Mouse (Mus musculus) spleen, adult 2 months (tissue): ENCODE results near the gene Tomm6. TPM values are rescaled to one million over a fixed set of nuclear protein-coding genes. Genes with fewer than 3 reads are reported as not detected.

ENCODE experiments used
- DNase-seq, 2 experiments: peaks; one replicate each; pipeline versions ENCODE4 v3.0.0 to v3.0.0-alpha.2; 2012 to 2021; ENCODE audit warnings: low spot score in 2 of 2, low read depth in 1 of 2
- H3K27ac ChIP-seq: fragments of 200-500 bp; 2 replicates; pipeline ENCODE4 v1.5.1; 2012; ENCODE audit warnings: low read length, inconsistent platforms; ENCODE audit not compliant: insufficient read depth
- H3K27me3 ChIP-seq: fragments of 200-500 bp; 2 replicates; pipeline ENCODE4 v1.6.1; 2012; ENCODE audit warnings: mild to moderate bottlenecking, moderate library complexity, low read length, inconsistent platforms; ENCODE audit not compliant: control insufficient read depth, insufficient read depth
- H3K36me3 ChIP-seq: fragments of 200-500 bp; 2 replicates; pipeline ENCODE4 v1.6.1; 2012; ENCODE audit warnings: mild to moderate bottlenecking, low read length, inconsistent platforms; ENCODE audit not compliant: control insufficient read depth, insufficient read depth
- H3K4me1 ChIP-seq: fragments of 200-500 bp; 2 replicates; pipeline ENCODE4 v1.6.1; 2011; ENCODE audit warnings: inconsistent platforms; ENCODE audit not compliant: control insufficient read depth, insufficient read depth, insufficient read length
- H3K4me3 ChIP-seq: fragments of 200-500 bp; 2 replicates; pipeline ENCODE4 v1.5.1; 2011; ENCODE audit warnings: mild to moderate bottlenecking, inconsistent platforms; ENCODE audit not compliant: insufficient read depth, insufficient read length; ENCODE audit errors: extremely low read depth
- CTCF ChIP-seq: fragments of 200-500 bp; IDR thresholded peaks from 2 replicates; pipeline ENCODE4 v1.5.1; 2011; ENCODE audit warnings: mild to moderate bottlenecking, inconsistent platforms; ENCODE audit not compliant: insufficient read depth, insufficient read length, insufficient replicate concordance; ENCODE audit errors: extremely low read depth
- POLR2A ChIP-seq: fragments of 200-500 bp; IDR thresholded peaks from 2 replicates; pipeline ENCODE4 v1.6.1; 2011; ENCODE audit warnings: low read depth, low read length, inconsistent platforms
- WGBS: fragments of 180-500 bp; shearing (Covaris S2); methylation state at CpG from one replicate; pipeline ENCODE4 v1.1.7; 2018; 5-methylcytosine and 5-hydroxymethylcytosine counted together
- polyA plus RNA-seq: library from polyadenylated mRNA; depleted of rRNA; stranded (reverse); fragments of >200 nt; gene quantifications from 2 replicates; pipeline ENCODE4 v1.2.3, GENCODE M21; 2012

Tomm6 gene
- polyA plus RNA-seq, 1 experiment: 58.0 TPM

DNA sequence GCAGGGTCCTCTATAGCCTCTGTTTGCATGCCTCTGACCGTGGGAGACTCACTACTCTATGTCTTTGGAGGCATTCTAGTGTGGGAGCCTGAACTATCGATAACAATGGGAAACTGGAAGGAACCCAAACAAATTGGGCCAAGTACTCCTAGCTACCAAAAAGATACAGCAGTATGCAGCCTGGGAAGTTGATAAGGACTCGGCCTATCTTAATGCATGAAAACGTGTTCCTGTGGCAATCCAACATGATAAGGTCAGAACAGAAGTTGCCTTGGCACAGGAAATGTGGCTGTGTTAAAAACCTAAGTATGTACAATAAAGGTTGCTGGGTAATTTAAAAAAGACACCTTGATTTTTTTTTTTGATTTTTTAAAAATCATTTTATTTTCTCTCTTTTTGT lies 33.0 kb upstream of the Tomm6 start:
- no peaks in the 10 kb centered on the region for H3K36me3 ChIP-seq
- H3K4me3 ChIP-seq: no peak overlapping the region
- H3K4me1 ChIP-seq: no peaks in the 10 kb centered on the region
- no peak for DNase-seq
- WGBS: 69% methylated on average over 4 of the region's 4 CpGs
- no peak overlapping the region for H3K27ac ChIP-seq
- 0 out of 2 replicates have a peak, but pooled peaks cover 1% of the 10 kb centered on the region for H3K27me3 ChIP-seq
- TF ChIP-seq CTCF: no peak
- TF ChIP-seq POLR2A: no peak

DNA sequence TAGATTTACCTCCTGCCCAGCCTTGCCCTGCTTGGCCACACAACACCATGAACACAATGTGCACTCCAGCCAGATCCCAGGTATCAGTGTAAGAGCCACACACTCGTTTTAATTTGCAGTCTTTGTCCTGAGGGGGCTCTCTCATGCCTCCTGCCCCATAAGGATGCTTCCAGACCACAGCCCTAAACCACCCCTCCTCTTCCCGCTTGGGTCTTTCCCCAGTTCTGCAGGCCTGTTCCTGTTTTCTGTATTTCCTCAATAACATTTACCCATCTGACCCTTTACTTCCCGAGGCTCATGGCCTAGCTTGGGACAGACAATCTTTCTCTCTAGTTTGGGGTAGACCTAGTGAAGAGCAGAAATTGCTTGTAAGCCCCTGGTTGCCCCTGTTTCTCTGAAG lies 26.9 kb upstream of the Tomm6 start:
- WGBS: 17% methylated on average over 3 of the region's 3 CpGs
- H3K4me1 ChIP-seq: no peaks in the 10 kb centered on the region
- no peak overlapping the region for H3K27ac ChIP-seq
- no peaks in the 10 kb centered on the region for H3K36me3 ChIP-seq
- TF ChIP-seq CTCF (no peak), POLR2A (no peak)
- no peak for DNase-seq
- H3K27me3 ChIP-seq: 0 out of 2 replicates have a peak, but pooled peaks cover 1% of the 10 kb centered on the region
- no peak overlapping the region for H3K4me3 ChIP-seq

DNA sequence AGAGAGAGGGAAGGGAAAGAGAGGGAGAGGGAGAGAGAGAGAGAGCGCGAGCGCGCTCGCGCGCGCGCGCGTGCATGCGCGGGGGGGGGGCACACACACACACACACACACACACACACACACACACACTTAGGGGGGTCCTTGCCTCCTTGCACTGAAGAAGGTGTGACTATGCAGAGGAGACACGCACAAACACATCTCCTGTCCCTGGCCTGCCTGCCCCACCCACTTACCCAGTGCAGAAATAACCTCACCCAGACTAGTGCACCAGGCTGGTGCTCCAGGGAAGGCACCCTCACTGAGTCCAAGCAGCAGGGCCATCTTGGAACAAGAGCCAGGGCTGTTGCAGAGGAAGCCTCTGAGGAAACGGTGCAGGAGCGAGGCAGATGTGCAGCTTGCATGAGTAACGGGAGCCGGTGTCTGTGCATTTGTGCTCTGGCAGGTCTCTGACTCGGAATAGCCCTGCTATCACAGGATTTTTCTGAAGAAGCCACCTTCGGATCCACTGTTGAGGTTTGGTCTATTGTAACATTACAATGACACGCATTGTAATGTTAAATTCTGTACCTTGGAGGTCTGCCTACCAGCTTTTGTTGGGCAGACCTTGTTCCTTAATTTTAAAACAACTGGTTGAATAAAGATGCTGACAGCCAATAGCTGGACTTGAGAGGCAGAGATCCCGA lies 24.8 kb upstream of the Tomm6 start:
- H3K36me3 ChIP-seq: no peaks in the 10 kb centered on the region
- H3K4me3 ChIP-seq: no peak overlapping the region
- DNase-seq: no peak
- no peak for TF ChIP-seq CTCF
- TF ChIP-seq POLR2A: no peak
- WGBS: 72% methylated on average over 15 of the region's 22 CpGs
- H3K27ac ChIP-seq: no peak overlapping the region
- H3K4me1 ChIP-seq: no peaks in the 10 kb centered on the region
- H3K27me3 ChIP-seq: 0 out of 2 replicates have a peak, but pooled peaks cover 1% of the 10 kb centered on the region

DNA sequence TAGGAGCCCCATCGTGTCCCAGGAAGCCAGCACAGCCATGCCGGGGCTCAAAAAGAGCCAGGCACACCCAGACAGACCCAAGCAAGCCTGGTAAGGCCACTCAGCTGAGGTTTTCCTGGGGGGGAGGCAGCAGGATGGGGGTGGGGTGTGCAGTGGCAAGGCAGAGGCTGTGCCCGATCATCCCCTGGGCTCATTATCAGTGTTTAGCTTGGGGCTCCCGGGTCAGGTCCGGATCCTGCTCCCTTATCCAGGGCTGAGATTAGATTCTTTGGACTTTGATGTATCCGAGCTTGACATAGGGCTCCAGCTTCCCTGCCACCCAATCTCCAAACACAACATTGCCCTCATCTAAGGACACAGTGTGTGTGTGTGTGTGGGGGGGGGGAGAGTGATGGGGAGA lies 23.7 kb upstream of the Tomm6 start:
- Histone ChIP-seq H3K4me3 (no peak overlapping the region), H3K27ac (no peak overlapping the region), H3K36me3 (no peaks in the 10 kb centered on the region), H3K4me1 (no peaks in the 10 kb centered on the region), H3K27me3 (no peaks in the 10 kb centered on the region)
- no peak for DNase-seq
- WGBS: 81% methylated on average over 6 of the region's 6 CpGs
- no peak for TF ChIP-seq CTCF

DNA sequence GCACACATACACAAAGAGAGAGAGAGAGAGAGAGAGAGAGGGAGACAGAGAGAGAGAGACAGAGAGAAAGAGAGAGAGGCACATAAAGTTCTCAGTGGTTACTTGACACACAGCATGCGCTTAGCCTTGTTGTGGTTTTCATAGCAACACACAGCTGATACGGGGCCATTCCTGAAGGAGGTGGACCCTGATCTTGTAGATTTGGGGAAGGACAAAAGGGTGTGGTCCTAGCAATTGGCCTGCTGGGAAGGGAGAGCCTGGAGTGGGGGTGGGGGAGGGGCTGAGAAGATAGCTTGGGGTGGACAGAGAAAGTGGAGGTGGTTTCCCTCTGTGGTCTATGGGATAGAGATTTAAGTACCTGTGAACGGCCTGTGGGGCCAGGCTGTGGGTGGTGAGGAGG lies 21.9 kb upstream of the Tomm6 start:
- H3K27me3 ChIP-seq: no peaks in the 10 kb centered on the region

DNA sequence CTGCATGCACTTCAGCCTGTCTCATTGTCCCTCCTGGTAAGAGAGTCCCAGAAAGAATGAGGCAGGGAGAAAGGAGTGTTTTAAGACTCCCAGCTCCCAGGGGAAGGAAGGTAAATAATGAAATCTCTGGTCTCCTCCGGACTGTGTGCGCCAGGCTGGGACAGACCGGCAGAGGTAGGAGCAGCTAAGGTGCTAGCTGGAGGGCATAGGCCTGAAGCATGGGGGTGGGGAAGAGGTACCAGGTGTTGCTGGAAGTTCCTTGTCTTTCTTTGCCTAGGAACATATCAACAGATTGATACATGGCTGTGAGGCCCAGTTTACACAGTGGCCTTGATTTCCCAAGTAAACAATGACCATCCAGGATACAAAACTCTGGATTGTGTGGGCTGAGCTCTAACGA lies 20.8 kb upstream of the Tomm6 start:
- DNase-seq: no peak
- H3K4me1 ChIP-seq: no peaks in the 10 kb centered on the region
- no peaks in the 10 kb centered on the region for H3K27me3 ChIP-seq
- WGBS: 88% methylated on average over 4 of the region's 4 CpGs
- no peak for TF ChIP-seq CTCF
- no peak for TF ChIP-seq POLR2A
- H3K4me3 ChIP-seq: no peak overlapping the region
- no peak overlapping the region for H3K27ac ChIP-seq
- H3K36me3 ChIP-seq: no peaks in the 10 kb centered on the region

More for the DNA sequence above, 21.9 kb upstream of the Tomm6 start:
- Histone ChIP-seq H3K4me1 (no peaks in the 10 kb centered on the region), H3K27ac (no peak overlapping the region), H3K4me3 (no peak overlapping the region), H3K36me3 (no peaks in the 10 kb centered on the region)
- no peak for TF ChIP-seq POLR2A
- TF ChIP-seq CTCF: no peak
- 57% methylated on average over 3 of the region's 3 CpGs for WGBS
- DNase-seq: no peak

DNA sequence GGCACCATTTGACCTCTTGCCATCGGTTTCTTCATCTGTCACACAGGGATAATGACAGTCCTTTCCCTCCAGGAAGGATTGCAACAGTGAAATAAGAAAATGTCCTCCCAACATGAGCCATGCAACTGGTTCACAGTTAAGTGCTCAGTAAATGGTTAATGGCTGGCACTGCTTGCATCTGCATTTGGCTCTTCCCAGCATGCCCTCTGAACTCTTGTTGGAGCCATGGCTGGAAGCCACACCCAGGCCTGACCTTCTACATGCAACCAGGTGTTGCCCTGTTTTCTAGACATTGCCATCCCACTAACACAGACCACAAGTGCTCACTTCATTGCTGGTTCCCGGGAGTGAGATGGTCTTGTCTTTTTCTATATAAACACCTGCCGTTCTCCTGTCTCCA lies 19.8 kb upstream of the Tomm6 start:
- no peak for DNase-seq
- Histone ChIP-seq H3K27ac (no peak overlapping the region), H3K36me3 (no peaks in the 10 kb centered on the region), H3K4me1 (no peaks in the 10 kb centered on the region), H3K4me3 (no peak overlapping the region), H3K27me3 (no peaks in the 10 kb centered on the region)
- no peak for TF ChIP-seq POLR2A
- 87% methylated on average over 3 of the region's 3 CpGs for WGBS
